Mouse (Mus musculus) liver, embryonic 15.5 days (tissue): ENCODE data around the gene Uqcr10. TPM values are rescaled to one million over a fixed set of nuclear protein-coding genes. Genes with fewer than 3 reads are reported as not detected.
A peak's percentile ranks its signal among the peaks of the same experiment; 100 is the strongest.
"Not testable (repeated sequence)": the region's sequence is repeated elsewhere in the genome, so short reads cannot be mapped to it uniquely, and the experiment has no call there.

ENCODE experiments used
- ATAC-seq: fragments of 200-750 bp; cut with Nextera tagmentation; 2 replicates; pipeline ENCODE4 v1.8.0; 2017; ENCODE audit warnings: moderate number of reproducible peaks, mild to moderate bottlenecking, moderate library complexity; ENCODE audit not compliant: insufficient read depth
- H3K27ac ChIP-seq: fragments of 300-500 bp; sonication (generic); replicated peaks from 2 replicates; pipeline ENCODE4 v1.5.1; 2015; ENCODE audit warnings: mild to moderate bottlenecking, inconsistent platforms
- H3K27me3 ChIP-seq: fragments of 300-500 bp; sonication (generic); 2 replicates; pipeline ENCODE4 v1.6.1; 2015; ENCODE audit warnings: mild to moderate bottlenecking, inconsistent platforms
- H3K36me3 ChIP-seq: fragments of 300-500 bp; sonication (generic); replicated peaks from 2 replicates; pipeline ENCODE4 v1.6.1; 2015; ENCODE audit warnings: moderate library complexity, mild to moderate bottlenecking, inconsistent platforms
- H3K4me1 ChIP-seq: fragments of 300-500 bp; sonication (generic); replicated peaks from 2 replicates; pipeline ENCODE4 v1.6.1; 2015; ENCODE audit warnings: inconsistent platforms
- H3K4me2 ChIP-seq: fragments of 300-500 bp; sonication (generic); 2 replicates; pipeline ENCODE4 v1.6.1; 2015; ENCODE audit warnings: moderate library complexity, mild to moderate bottlenecking, inconsistent platforms
- H3K4me3 ChIP-seq: fragments of 300-500 bp; sonication (generic); replicated peaks from 2 replicates; pipeline ENCODE4 v1.5.1; 2015; ENCODE audit warnings: mild to moderate bottlenecking, inconsistent platforms
- H3K9ac ChIP-seq: fragments of 300-500 bp; sonication (generic); 2 replicates; pipeline ENCODE4 v1.6.1; 2015; ENCODE audit warnings: moderate library complexity, mild to moderate bottlenecking, inconsistent platforms
- H3K9me3 ChIP-seq: fragments of 300-500 bp; sonication (generic); replicated peaks from 2 replicates; pipeline ENCODE4 v1.6.1; 2016; ENCODE audit warnings: inconsistent platforms
- WGBS: fragments of 180-500 bp; shearing (Covaris S2); methylation state at CpG from one replicate; pipeline ENCODE4 v1.1.7; 2015; ENCODE audit warnings: mixed read lengths; ENCODE audit not compliant: insufficient replicate concordance; 5-methylcytosine and 5-hydroxymethylcytosine counted together
- polyA plus RNA-seq: library from polyadenylated mRNA; unstranded; fragments of >200 nt; fragmentation: Nextera tagmentation; extraction: Ambion mirVana; gene quantifications from 2 replicates; pipeline ENCODE4 v1.2.1, GENCODE M21; 2015

Gene Uqcr10
- polyA plus RNA-seq, 1 experiment from 2014 or later = 580 TPM

DNA sequence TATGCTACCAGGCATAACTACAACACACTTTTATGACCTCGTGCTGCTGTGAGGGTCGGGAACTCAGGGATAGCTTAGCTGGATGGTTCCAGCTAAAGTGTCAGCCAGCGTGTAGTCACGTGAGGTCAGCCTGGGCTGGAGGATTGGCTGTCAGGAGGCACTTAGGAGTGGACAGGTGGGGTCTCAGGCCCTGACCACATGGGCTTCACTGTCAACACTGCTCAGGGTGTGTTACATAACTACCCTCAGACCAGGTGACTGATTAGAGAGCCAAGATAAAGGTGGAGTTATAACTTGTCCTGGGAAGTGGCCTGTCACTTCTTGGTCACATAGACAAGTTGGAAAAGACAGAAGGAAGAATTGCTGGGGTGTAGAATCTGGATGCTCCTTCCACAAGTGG, 11.5 kb upstream of the Uqcr10 start:
- Histone ChIP-seq H3K9ac (no peak overlapping the region), H3K27me3 (no peaks in the 10 kb centered on the region), H3K4me3 (no peak overlapping the region), H3K27ac (no peak overlapping the region), H3K4me1 (no peaks in the 10 kb centered on the region), H3K36me3 (no peaks in the 10 kb centered on the region), H3K9me3 (no peaks in the 10 kb centered on the region), H3K4me2 (no peak overlapping the region)
- 0 out of 2 replicates have a peak, but pooled peaks have one; percentile 22 for ATAC-seq
- WGBS = 66% methylated on average over 4 of the region's 4 CpGs

DNA sequence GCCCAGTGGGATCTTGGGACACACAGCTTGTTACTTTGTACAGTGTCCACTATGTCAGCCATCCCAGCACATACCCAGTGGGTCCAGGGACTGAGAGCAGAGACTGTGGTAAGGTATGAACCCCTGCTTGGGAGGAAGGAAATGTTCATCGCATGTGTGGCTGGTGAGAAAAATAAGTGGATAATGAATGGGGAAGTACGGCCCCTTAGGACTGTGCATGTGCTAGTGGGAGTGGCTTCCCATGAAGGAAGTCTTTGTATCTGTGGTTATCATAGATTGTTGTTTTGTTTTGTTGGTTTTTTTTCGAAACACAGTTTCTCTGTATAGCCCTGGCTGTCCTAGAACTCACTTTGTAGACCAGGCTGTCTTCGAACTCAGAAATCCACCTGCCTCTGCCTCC, 10.6 kb upstream of the Uqcr10 start:
- 36% methylated on average over 4 of the region's 4 CpGs for WGBS
- no peak for ATAC-seq

DNA sequence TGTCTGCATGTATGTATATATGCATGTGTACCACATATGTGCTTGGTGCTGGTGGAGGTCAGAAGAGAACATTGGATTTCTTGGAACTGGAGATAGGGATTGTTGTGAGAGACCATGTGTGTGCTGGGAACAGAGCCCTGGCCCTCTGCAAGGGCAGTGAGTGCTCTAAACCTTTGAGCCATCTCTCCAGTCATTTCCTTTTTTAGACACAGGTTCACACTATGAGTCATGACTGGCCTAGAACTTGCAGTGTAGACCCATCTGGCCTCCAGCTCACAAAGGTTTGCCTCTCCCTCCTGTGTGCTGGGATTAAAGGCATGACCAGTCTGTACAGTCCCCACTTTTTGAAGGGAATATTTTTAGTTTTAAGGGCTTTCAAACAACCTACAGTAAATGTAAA, 8.7 kb upstream of the Uqcr10 start:
- no peaks in the 10 kb centered on the region for H3K36me3 ChIP-seq
- H3K9ac ChIP-seq = no peak overlapping the region
- H3K4me2 ChIP-seq = no peak overlapping the region
- H3K27ac ChIP-seq = no peak overlapping the region
- H3K9me3 ChIP-seq = no peaks in the 10 kb centered on the region
- no peak for ATAC-seq
- H3K27me3 ChIP-seq = no peaks in the 10 kb centered on the region
- no peaks in the 10 kb centered on the region for H3K4me1 ChIP-seq
- no peak overlapping the region for H3K4me3 ChIP-seq

More for the DNA sequence above, 10.6 kb upstream of the Uqcr10 start:
- Histone ChIP-seq H3K36me3 (no peaks in the 10 kb centered on the region), H3K9me3 (no peaks in the 10 kb centered on the region), H3K4me2 (no peak overlapping the region), H3K4me3 (no peak overlapping the region), H3K27me3 (no peaks in the 10 kb centered on the region), H3K9ac (no peak overlapping the region), H3K4me1 (no peaks in the 10 kb centered on the region), H3K27ac (no peak overlapping the region)

DNA sequence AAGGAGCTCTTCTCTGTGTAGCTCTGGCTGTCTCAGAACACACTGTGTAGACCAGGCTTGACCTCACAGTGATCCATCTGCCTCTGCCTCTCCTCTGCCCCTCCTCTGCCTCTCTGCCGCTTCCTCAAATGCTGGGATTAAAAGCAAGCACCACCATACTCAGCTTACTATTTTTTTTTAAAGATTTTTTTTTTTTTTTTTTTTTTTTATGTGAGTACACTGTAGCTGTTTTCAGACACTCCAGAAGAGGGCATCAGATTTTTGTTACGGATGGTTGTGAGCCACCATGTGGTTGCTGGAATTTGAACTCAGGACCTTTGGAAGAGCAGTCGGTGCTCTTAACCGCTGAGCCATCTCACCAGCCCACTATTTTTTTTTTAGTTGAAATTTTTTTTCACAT, 6.0 kb upstream of the Uqcr10 start:
- H3K27ac ChIP-seq, H3K36me3 ChIP-seq, ATAC-seq, H3K9me3 ChIP-seq, H3K4me3 ChIP-seq, H3K27me3 ChIP-seq, H3K4me2 ChIP-seq, H3K9ac ChIP-seq: not testable (repeated sequence)
- WGBS = 72% methylated on average over 4 of the region's 4 CpGs
- peaks cover 12% of the 10 kb centered on the region for H3K4me1 ChIP-seq

DNA sequence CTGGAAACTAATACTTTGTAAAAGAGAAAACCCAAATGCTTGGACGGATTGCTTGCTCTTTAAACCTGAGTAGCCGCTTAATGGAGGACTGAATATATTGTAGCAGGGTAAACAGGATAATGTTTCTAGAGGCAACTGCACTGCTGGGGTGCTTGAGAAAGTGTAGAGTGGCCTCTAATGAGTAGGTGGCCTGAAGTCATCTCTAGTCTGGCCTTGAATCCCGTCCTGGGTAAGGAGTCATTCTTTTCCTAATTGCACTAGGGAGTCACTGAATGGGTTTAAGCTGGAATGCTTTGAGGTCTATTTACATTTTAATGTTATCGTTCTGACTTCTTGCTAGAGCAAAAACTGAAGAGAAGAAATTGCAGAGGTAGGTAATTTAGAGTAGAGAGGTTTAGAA, 1.0 kb upstream of the Uqcr10 start:
- Histone ChIP-seq H3K9ac (peak overlapping the region; percentile 70), H3K4me2 (peak overlapping the region; percentile 83), H3K4me1 (peaks cover 34% of the 10 kb centered on the region), H3K27ac (peak overlapping the region; percentile 29), H3K4me3 (peak overlapping the region; percentile 72), H3K9me3 (no peaks in the 10 kb centered on the region), H3K36me3 (peaks cover 20% of the 10 kb centered on the region), H3K27me3 (no peaks in the 10 kb centered on the region)
- 10% methylated on average over 4 of the region's 4 CpGs for WGBS
- ATAC-seq = no peak

DNA sequence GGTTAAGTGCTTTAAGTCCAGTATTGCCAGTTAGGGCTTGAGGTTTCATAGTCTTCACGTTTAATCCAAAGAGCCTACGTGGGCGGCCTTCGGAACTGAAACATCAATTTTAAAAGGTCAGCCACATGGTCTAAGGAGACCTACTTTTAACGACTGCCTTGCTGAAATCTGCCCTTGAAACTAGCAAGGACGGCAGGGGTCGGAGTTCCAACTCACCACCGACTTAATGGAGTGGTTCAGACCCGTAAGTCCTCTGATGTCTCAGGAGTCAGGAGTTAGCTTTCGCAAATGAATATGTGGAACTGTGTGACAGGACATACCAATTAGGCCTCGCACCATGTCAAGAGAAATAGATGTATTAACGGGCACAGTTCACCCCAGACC, 462 bp downstream of the Uqcr10 start:
- peak overlapping the region; percentile 72 for H3K4me3 ChIP-seq
- peak overlapping the region; percentile 80 for H3K9ac ChIP-seq
- H3K4me2 ChIP-seq = peak overlapping the region; percentile 83
- 3% methylated on average over 12 of the region's 12 CpGs for WGBS
- no peaks in the 10 kb centered on the region for H3K9me3 ChIP-seq
- H3K27ac ChIP-seq = peak overlapping the region; percentile 74
- H3K4me1 ChIP-seq = peaks cover 34% of the 10 kb centered on the region
- H3K36me3 ChIP-seq = peaks cover 20% of the 10 kb centered on the region
- no peaks in the 10 kb centered on the region for H3K27me3 ChIP-seq
- ATAC-seq = no peak

DNA sequence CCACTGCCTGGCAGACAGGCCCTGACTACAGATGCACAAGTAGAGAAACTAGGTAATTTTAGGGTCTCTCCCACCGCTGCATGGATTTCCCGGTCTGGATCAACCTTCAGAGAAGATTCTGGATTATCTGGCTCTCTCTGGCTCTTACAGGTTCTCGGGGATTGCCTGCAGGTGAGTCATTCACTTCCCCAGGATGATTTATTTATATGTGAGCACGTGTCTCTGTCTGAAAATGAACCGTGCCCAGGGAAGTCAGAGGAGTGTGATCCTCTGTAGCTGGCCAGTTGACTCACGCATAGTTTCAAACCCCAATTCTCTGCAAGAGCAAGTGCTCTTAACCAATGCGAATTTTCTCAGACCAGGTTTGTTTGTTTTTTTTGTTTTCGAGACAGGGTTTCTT, 3.4 kb downstream of the Uqcr10 start:
- Histone ChIP-seq H3K9me3 (no peaks in the 10 kb centered on the region), H3K36me3 (peaks cover 20% of the 10 kb centered on the region), H3K4me1 (peaks cover 40% of the 10 kb centered on the region), H3K9ac (no peak overlapping the region), H3K27ac (no peak overlapping the region), H3K4me3 (no peak overlapping the region), H3K4me2 (no peak overlapping the region), H3K27me3 (no peaks in the 10 kb centered on the region)
- WGBS = 81% methylated on average over 8 of the region's 8 CpGs
- ATAC-seq = no peak

DNA sequence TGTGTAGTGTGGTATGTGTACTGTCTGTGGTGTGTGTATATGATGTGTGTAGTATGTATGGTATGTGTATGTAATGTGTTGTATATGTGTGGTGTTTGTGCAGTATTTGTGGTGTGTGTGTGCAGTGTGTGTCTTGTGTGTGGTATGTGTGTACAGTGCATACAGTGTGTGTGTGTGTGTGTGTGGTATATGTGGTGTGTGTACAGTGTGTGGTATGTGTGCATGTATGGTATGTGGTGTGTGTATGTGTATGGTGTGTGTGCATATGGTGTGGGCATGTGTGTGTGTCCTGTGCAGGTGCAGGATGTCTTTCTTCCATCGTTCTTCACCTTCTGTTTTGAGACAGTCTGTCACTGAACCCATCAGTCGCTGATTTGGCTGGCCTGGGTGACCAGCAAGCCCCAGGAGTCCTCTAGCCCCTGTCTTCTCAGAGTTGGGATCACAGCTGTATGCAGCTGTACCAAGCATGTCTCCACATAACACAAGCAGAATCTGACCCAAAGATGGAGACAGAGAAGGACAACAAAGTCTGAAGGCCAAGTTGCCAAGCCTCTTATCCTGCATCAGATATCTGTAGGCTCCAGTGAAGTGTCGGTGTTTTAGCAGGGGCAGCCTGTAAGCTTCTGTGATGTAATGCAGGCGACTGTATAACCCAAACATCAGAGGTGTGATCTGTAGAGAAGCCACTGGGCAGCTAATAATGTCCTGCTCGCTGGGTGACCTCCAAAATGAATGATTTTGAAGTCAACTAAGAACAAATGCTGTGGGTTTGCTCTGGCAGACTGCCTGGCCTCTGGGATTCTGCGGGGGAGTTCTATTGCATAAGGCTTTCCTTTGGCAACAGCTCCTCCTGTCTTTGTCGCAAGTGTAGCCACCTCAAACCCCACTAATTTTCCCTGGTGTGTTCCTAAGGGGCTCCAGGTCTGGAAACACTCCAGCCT, 6.8 kb downstream of the Uqcr10 start:
- whole genome bisulfite sequencing = 34% methylated on average over 7 of the region's 7 CpGs
- peak; percentile 51; the same call in 1 of the 2 replicates for ATAC-seq
- no peak overlapping the region for H3K9ac ChIP-seq

DNA sequence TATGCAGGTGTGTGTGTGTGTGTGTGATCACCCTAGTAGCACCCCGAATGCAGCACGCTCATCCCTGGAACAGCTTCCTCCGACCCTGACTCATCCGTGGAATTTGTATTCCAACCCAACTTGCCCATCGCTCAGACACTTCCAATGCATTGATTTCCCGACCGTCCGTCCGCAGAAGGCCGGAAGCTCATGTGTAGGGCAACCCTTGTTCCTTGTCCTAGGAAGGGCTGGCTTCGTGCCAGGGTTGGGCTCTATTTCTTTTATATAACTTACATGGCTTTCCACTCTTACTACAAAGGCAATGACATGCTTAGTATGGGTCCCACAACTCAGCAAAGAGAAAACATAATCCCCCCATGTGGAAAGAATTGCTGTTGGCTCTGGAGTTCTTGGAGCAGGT, 12.0 kb downstream of the Uqcr10 start:
- Histone ChIP-seq H3K9ac (no peak overlapping the region), H3K4me1 (peaks cover 2% of the 10 kb centered on the region; the same call in 1 of the 2 replicates), H3K4me2 (no peak overlapping the region), H3K27me3 (no peaks in the 10 kb centered on the region; the same call in 1 of the 2 replicates), H3K9me3 (no peaks in the 10 kb centered on the region), H3K36me3 (no peaks in the 10 kb centered on the region), H3K4me3 (no peak overlapping the region), H3K27ac (no peak overlapping the region)
- ATAC-seq = no peak
- WGBS = 73% methylated on average over 11 of the region's 11 CpGs

More for the DNA sequence above, 6.8 kb downstream of the Uqcr10 start:
- H3K27me3 ChIP-seq = no peaks in the 10 kb centered on the region; the same call in 1 of the 2 replicates
- no peak overlapping the region for H3K4me3 ChIP-seq
- no peak overlapping the region; the same call in 1 of the 2 replicates for H3K27ac ChIP-seq
- peaks cover 19% of the 10 kb centered on the region for H3K36me3 ChIP-seq
- H3K4me1 ChIP-seq = peaks cover 22% of the 10 kb centered on the region; the same call in 1 of the 2 replicates
- H3K4me2 ChIP-seq = no peak overlapping the region
- H3K9me3 ChIP-seq = no peaks in the 10 kb centered on the region

DNA sequence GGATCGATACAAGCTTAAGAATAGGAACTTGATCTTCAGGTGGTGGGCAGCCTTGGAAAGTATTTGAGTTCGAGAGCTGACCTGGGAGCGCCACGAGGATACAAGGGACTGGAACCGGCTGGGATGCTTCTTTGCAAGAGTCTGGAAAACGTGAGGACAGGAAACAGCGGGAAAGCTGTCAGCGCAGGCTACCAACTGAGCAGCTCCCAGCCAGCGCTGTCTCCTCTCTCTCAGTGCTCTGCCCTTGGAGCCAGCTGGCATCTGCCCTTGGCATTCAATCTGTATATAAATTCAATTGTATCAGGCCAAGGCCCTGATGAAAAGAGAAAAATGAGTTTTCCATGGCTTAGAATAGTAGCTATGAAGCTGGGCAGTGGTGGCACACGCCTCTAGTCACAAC, 12.9 kb downstream of the Uqcr10 start:
- Histone ChIP-seq H3K4me2 (no peak overlapping the region), H3K4me3 (no peak overlapping the region), H3K9ac (no peak overlapping the region), H3K36me3 (no peaks in the 10 kb centered on the region), H3K9me3 (no peaks in the 10 kb centered on the region), H3K27ac (no peak overlapping the region), H3K4me1 (no peaks in the 10 kb centered on the region), H3K27me3 (no peaks in the 10 kb centered on the region; the same call in 1 of the 2 replicates)
- ATAC-seq = no peak
- WGBS = 62% methylated on average over 10 of the region's 10 CpGs

DNA sequence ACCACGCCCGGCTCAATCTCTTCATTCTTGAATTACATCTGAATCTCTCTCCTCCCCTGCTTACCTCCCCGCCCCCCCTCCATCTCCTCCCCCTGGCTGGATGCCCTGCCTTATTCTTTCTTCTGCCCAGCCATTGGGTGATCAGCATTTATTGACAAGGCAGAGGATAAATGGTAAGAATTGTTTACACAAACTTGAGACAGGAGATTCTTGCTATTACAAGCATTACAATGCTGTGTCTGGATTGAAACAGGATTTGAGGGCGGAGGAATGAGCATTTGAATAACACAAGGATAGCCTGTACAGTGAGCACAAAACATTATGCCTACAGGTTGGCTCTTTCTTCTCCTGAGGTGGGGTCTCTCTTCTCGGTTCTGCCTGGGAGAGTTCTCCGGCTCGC, 13.8 kb downstream of the Uqcr10 start:
- Histone ChIP-seq H3K36me3 (no peaks in the 10 kb centered on the region), H3K4me2 (no peak overlapping the region), H3K9ac (no peak overlapping the region), H3K27me3 (no peaks in the 10 kb centered on the region; the same call in 1 of the 2 replicates), H3K27ac (no peak overlapping the region), H3K4me1 (no peaks in the 10 kb centered on the region), H3K4me3 (no peak overlapping the region), H3K9me3 (no peaks in the 10 kb centered on the region)
- no peak for ATAC-seq
- 70% methylated on average over 7 of the region's 7 CpGs for WGBS
